Mouse (Mus musculus) gastrocnemius, adult 18-20 months (tissue): ENCODE results near the gene Ermard. TPM values are rescaled to one million over a fixed set of nuclear protein-coding genes. Genes with fewer than 3 reads are reported as not detected.

Source experiments
- DNase-seq: peaks from one replicate; pipeline ENCODE4 v3.0.0; 2021; ENCODE audit warnings: low spot score
- total RNA-seq, 2 experiments: library from RNA; stranded (reverse); gene quantifications; 2 replicates each; pipeline ENCODE4 v1.2.3; 2021

The Ermard gene
- total RNA-seq, 2 experiments from 2014 or later = 13.1 to 18.7 TPM

GRCm38 (mm10) chr17:15120096-15120495 lies 79.1 kb downstream of the Ermard start:
- DNase-seq = no peak

- DNase-seq = no peak
Observed at GRCm38 (mm10) chr17:15120569-15120968, 79.6 kb downstream of the Ermard start.

- peak; percentile 45 for DNase-seq
Observed at GRCm38 (mm10) chr17:15129630-15130287, 88.8 kb downstream of the Ermard start.

- no peak for DNase-seq
Observed at GRCm38 (mm10) chr17:15130288-15130656, 89.3 kb downstream of the Ermard start.

DNA sequence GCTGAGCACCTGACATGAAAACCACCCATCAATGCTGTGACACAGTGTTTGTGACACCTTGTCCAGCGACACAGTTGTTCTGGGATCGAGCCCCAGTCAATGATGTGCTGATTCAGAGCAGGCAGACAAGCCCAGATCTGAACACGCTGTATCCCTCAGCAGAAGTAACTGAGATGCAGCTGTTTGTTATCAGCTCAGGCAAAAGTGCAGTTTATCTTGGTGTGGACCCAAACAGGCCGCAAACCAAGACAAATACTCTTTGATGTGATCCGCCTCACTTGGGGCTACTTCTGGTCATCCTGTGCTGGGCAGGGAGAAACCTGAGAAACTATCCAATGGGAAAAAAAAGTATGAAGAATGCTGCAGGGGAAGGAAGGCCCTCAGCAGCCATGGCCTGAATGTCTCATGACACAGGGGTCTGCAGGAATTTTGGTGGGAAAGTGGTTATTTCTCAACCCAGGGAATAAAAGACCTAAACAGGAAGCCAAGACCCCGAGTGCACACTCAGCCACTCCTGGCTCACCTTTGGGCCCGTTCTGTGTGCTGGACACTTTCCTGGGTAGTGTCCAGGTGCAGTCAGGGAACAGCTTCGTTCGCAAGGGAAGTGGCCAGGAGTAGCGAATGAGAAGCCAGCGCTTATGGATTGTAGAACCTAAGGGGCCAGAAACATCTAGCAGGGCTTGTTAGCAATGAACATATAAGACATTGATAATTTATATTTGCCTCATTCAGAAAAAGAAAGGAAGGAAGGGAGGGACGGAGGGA lies 94.1 kb downstream of the Ermard start:
- no peak for DNase-seq

DNA sequence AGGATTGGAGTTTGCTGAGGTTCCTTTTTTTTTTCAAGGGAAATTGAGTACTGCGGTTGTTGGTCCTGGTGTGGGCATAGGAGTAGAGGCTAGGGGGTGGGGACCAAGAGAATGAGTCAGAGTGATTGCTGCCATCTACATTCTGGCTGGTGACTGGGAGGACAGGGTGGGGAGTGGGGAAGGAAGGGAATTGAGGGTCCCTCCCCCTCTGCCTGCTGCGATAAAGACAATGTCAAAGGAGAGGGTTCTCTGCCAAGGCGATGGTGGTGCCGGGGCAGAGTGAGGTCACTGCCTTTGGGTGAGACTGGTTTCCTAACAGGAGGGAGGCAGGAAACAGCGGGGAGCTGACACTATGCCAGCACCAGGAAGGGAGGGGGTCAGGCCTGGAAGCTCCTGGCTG lies 96.4 kb downstream of the Ermard start:
- no peak for DNase-seq

Other genes with a start within 250 kb of the Ermard start
- gene Wdr27, start 98.0 kb upstream of the Ermard start, total RNA-seq = 1 to 10 TPM; 2.1 to 2.2 TPM
- 1 to 10 TPM; 8.3 to 8.4 TPM for gene 1600012H06Rik, start 98.0 kb upstream of the Ermard start, total RNA-seq
- gene Phf10, start 79.9 kb upstream of the Ermard start, total RNA-seq = 10 to 100 TPM; 49.9 to 51.1 TPM
- gene 9030025P20Rik, start 62.7 kb upstream of the Ermard start, total RNA-seq = 1 to 10 TPM; 1.7 to 3.5 TPM
- not detected for gene Gm3417, start 62.4 kb upstream of the Ermard start, total RNA-seq
- 1 to 10 TPM; 1.9 to 2.3 TPM for gene Gm3435, start 31.0 kb upstream of the Ermard start, total RNA-seq
- not detected for gene Tcte3, start 280 bp downstream of the Ermard start, total RNA-seq
- under 1 TPM; 0.57 to 0.98 TPM for gene Gm3448, start 329 bp downstream of the Ermard start, total RNA-seq